Mouse (Mus musculus): Measurements from ENCODE around the gene Pfdn6.

DNA sequence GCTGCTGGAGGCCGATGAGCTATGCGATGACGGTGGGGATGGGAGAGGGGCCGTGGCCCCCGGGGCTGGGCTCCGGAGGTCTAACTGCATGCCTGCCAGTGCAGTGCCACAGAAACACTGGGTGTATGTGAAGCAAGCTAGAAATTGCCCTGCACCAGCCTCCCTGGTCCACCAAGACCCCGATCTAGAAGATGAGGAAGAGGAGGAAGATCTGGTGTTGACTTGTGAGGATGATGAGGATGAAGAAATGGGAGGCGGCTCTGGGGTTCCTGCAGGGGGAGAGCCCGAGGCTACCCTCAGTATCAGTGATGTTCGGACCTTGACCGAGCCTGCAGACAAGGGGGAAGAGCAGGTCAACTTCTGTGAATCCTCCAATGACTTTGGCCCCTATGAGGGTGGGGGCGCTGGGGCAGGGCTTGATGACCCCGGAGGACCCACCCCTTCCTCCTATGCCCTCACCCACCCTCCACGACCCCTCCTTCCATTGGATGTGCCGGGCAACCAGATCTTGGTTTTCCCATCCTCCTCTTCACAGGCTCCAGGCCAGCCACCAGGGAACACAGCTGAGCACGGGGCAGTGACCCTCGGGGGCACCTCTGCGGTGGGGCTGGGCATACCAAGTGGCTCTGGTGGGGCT, 22.4 kb downstream of the Pfdn6 start:
- TF ChIP-seq CTCF (IDR thresholded peaks at IDR 0.05; ENCODE audit: control insufficient read depth, insufficient read depth, insufficient read length) (no peak), MAX (IDR thresholded peaks at IDR 0.05) (no peak), FOSL1 (IDR thresholded peaks at IDR 0.05; ENCODE audit: insufficient read depth, low read length, poor library complexity, severe bottlenecking) (no peak), MYOG (IDR thresholded peaks at IDR 0.05; ENCODE audit: control insufficient read depth, extremely low read depth, insufficient read length) (no peak)

Data from C2C12 (cell line).